Mouse (Mus musculus): Measurements from ENCODE around the gene Klf3.

Gene Klf3

GRCm38 (mm10) chr5:64802795-64803719, at the start of gene Klf3:
Gene Klf3, plus strand, starts transcription at chr5:64803388.
- DNase-seq, result peak; percentile 95

GRCm38 (mm10) chr5:64762295-64762694, 40.9 kb upstream of the Klf3 start:
- DNase-seq, result no peak

GRCm38 (mm10) chr5:64764452-64764851, 38.7 kb upstream of the Klf3 start:
- DNase-seq, result no peak

- DNase-seq, result no peak
Observed at GRCm38 (mm10) chr5:64765765-64766164, 37.4 kb upstream of the Klf3 start.

- no peak for DNase-seq
Observed at GRCm38 (mm10) chr5:64766626-64767025, 36.6 kb upstream of the Klf3 start.

GRCm38 (mm10) chr5:64771619-64772018, 31.6 kb upstream of the Klf3 start:
- DNase-seq, result no peak

- no peak for DNase-seq
Observed at GRCm38 (mm10) chr5:64778211-64778610, 25.0 kb upstream of the Klf3 start.

GRCm38 (mm10) chr5:64779285-64779684, 23.9 kb upstream of the Klf3 start:
- no peak for DNase-seq

- DNase-seq, result no peak
Observed at GRCm38 (mm10) chr5:64780778-64781177, 22.4 kb upstream of the Klf3 start.

GRCm38 (mm10) chr5:64788175-64788574, 15.0 kb upstream of the Klf3 start:
- DNase-seq, result no peak

- DNase-seq, result no peak
Observed at GRCm38 (mm10) chr5:64798209-64798608, 5.0 kb upstream of the Klf3 start.

- DNase-seq, result no peak
Observed at GRCm38 (mm10) chr5:64801545-64801944, 1.6 kb upstream of the Klf3 start.

GRCm38 (mm10) chr5:64802143-64802542, 1.0 kb upstream of the Klf3 start:
- DNase-seq, result no peak

GRCm38 (mm10) chr5:64803720-64804462, 703 bp downstream of the Klf3 start:
- DNase-seq, result peak; percentile 81

- no peak for DNase-seq
Observed at GRCm38 (mm10) chr5:64805131-64805872, 2.1 kb downstream of the Klf3 start.

- DNase-seq, result peak; percentile 83
Observed at GRCm38 (mm10) chr5:64805873-64806505, 2.8 kb downstream of the Klf3 start.

- no peak for DNase-seq
Observed at GRCm38 (mm10) chr5:64806600-64806999, 3.4 kb downstream of the Klf3 start.

- no peak for DNase-seq
Observed at GRCm38 (mm10) chr5:64807159-64807558, 4.0 kb downstream of the Klf3 start.

- no peak for DNase-seq
Observed at GRCm38 (mm10) chr5:64807603-64808002, 4.4 kb downstream of the Klf3 start.

- DNase-seq, result no peak
Observed at GRCm38 (mm10) chr5:64808106-64809010, 5.2 kb downstream of the Klf3 start.

GRCm38 (mm10) chr5:64809257-64809656, 6.1 kb downstream of the Klf3 start:
- no peak for DNase-seq

GRCm38 (mm10) chr5:64809864-64810263, 6.7 kb downstream of the Klf3 start:
- DNase-seq, result no peak
